Mouse (Mus musculus) heart, embryonic 16.5 days (tissue): ENCODE data around the gene Mfsd2a. TPM values are rescaled to one million over a fixed set of nuclear protein-coding genes. Genes with fewer than 3 reads are reported as not detected.
A peak's percentile ranks its signal among the peaks of the same experiment; 100 is the strongest.

Experiments
- ATAC-seq: fragments of 200-750 bp; cut with Nextera tagmentation; replicated peaks from 2 replicates; pipeline ENCODE4 v1.8.0; 2017; ENCODE audit warnings: moderate number of reproducible peaks; ENCODE audit not compliant: insufficient read depth, low FRiP score; ENCODE audit errors: extremely low read depth
- H3K27ac ChIP-seq: fragments of 300-500 bp; sonication (generic); 2 replicates; pipeline ENCODE4 v1.5.1; 2014; ENCODE audit warnings: mild to moderate bottlenecking, low read length, control low read depth, moderate library complexity
- H3K27me3 ChIP-seq: fragments of 300-500 bp; sonication (generic); 2 replicates; pipeline ENCODE4 v1.6.1; 2014; ENCODE audit warnings: low read length, mixed read lengths; ENCODE audit not compliant: control insufficient read depth, insufficient read depth
- H3K36me3 ChIP-seq: fragments of 300-500 bp; sonication (generic); 2 replicates; pipeline ENCODE4 v1.6.1; 2014; ENCODE audit not compliant: control insufficient read depth, insufficient read depth
- H3K4me1 ChIP-seq: fragments of 300-500 bp; sonication (generic); 2 replicates; pipeline ENCODE4 v1.6.1; 2014; ENCODE audit warnings: low read length, mixed read lengths; ENCODE audit not compliant: control insufficient read depth, insufficient read depth
- H3K4me2 ChIP-seq: fragments of 300-500 bp; sonication (generic); 2 replicates; pipeline ENCODE4 v1.6.1; 2014; ENCODE audit warnings: low read depth, mild to moderate bottlenecking, control low read depth, low read length
- H3K4me3 ChIP-seq: fragments of 300-500 bp; sonication (generic); 2 replicates; pipeline ENCODE4 v1.5.1; 2014; ENCODE audit warnings: mild to moderate bottlenecking, control low read depth, low read length
- H3K9ac ChIP-seq: fragments of 300-500 bp; sonication (generic); 2 replicates; pipeline ENCODE4 v1.6.1; 2014; ENCODE audit warnings: low read length, control low read depth
- H3K9me3 ChIP-seq: fragments of 300-500 bp; sonication (generic); replicated peaks from 2 replicates; pipeline ENCODE4 v1.6.1; 2016; ENCODE audit warnings: low read length; ENCODE audit not compliant: control insufficient read depth
- WGBS: fragments of 180-500 bp; shearing (Covaris S2); extraction: QIAGEN DNeasy Blood & Tissue Kit; methylation state at CpG from one replicate; pipeline ENCODE4 v1.1.7; 2014; 5-methylcytosine and 5-hydroxymethylcytosine counted together
- polyA plus RNA-seq: library from polyadenylated mRNA; unstranded; fragments of >200 nt; fragmentation: Nextera tagmentation; extraction: Ambion mirVana; gene quantifications from 2 replicates; pipeline ENCODE4 v1.2.1, GENCODE M21; 2015

Mfsd2a gene
- polyA plus RNA-seq = 0.55 and 0.80 TPM in 2 replicates

GRCm38 (mm10) chr4:122961100-122961567 lies at the start of gene Mfsd2a:
TSS of gene Mfsd2a (minus strand) at chr4:122961188.
- Histone ChIP-seq H3K4me2 (peak within 1 kb of the TSS; percentile 96), H3K27ac (no peak within 1 kb of the TSS), H3K9me3 (no peaks in the 10 kb centered on the region), H3K27me3 (peaks cover 24% of the 10 kb centered on the region), H3K4me1 (peaks cover 23% of the 10 kb centered on the region), H3K9ac (peak within 1 kb of the TSS; percentile 47), H3K4me3 (peak within 1 kb of the TSS; percentile 59), H3K36me3 (no peaks in the 10 kb centered on the region)
- 2% methylated on average over 27 of the region's 27 CpGs for WGBS
- ATAC-seq = peak; percentile 46

DNA sequence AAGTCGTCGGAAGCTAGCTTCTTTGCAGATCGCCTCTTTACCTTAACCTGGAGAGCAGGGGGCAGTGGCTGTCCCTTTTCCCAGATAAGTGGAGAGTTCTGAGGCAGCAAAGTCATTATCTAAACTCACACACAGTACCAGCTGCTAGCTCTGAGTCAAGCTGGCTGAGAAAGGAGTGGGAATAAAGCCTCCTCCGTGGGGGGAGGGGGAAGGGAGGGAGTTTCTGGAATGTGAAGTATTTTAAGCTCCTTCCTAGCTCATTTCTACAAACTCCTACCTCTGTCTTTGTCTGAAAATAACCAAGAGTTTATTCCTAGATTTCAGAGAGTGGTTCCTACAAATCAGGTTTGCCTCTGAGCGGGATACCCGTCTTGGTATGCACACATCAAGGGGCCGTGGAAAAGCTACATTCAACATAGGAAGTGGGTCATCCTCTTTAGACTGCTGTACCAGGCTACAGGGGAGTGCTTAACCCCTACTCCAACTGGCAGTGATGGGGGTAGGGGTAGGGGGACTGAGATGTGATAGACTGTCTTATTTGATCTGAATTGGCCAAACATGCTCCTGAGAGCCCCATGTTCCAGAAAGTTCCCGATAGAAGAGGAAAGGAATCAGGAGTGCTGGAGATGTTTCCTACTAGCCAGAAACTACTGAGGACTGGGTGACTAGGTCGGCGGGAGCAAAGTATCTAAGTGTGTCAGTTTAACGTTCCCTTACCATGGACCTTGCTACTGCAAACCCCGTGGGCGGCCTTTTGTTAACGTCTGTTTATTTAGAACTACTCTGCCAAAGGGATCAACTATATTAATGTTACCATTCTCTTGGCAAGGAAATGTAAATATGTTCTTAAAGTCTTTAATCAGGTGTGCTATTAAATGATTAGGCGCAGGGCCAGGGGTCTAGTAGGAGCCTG lies 44.3 kb upstream of the Mfsd2a start:
- no peak overlapping the region for H3K9ac ChIP-seq
- peaks cover 7% of the 10 kb centered on the region for H3K4me1 ChIP-seq
- peak overlapping the region; percentile 17; the same call in 1 of the 2 replicates for H3K4me2 ChIP-seq
- H3K36me3 ChIP-seq = no peaks in the 10 kb centered on the region
- 29% methylated on average over 15 of the region's 15 CpGs for WGBS
- H3K9me3 ChIP-seq = no peaks in the 10 kb centered on the region
- no peak overlapping the region for H3K4me3 ChIP-seq
- H3K27me3 ChIP-seq = peaks cover 13% of the 10 kb centered on the region
- H3K27ac ChIP-seq = no peak overlapping the region
- no peak for ATAC-seq

GRCm38 (mm10) chr4:123000617-123001342 lies 39.8 kb upstream of the Mfsd2a start:
- no peaks in the 10 kb centered on the region for H3K9me3 ChIP-seq
- WGBS = 48% methylated on average over 17 of the region's 17 CpGs
- no peak overlapping the region for H3K27ac ChIP-seq
- no peak for ATAC-seq
- no peak overlapping the region for H3K9ac ChIP-seq
- H3K36me3 ChIP-seq = no peaks in the 10 kb centered on the region
- H3K27me3 ChIP-seq = peaks cover 47% of the 10 kb centered on the region
- H3K4me1 ChIP-seq = peaks cover 12% of the 10 kb centered on the region
- H3K4me3 ChIP-seq = no peak overlapping the region
- H3K4me2 ChIP-seq = no peak overlapping the region

- Histone ChIP-seq H3K4me3 (no peak overlapping the region), H3K27me3 (peaks cover 47% of the 10 kb centered on the region), H3K4me1 (peaks cover 10% of the 10 kb centered on the region), H3K9ac (no peak overlapping the region), H3K27ac (no peak overlapping the region), H3K36me3 (no peaks in the 10 kb centered on the region), H3K4me2 (no peak overlapping the region), H3K9me3 (no peaks in the 10 kb centered on the region)
- no peak for ATAC-seq
- 73% methylated on average over 14 of the region's 14 CpGs for WGBS
These were observed 39.1 kb upstream of the Mfsd2a start for GRCm38 (mm10) chr4:123000130-123000529.

DNA sequence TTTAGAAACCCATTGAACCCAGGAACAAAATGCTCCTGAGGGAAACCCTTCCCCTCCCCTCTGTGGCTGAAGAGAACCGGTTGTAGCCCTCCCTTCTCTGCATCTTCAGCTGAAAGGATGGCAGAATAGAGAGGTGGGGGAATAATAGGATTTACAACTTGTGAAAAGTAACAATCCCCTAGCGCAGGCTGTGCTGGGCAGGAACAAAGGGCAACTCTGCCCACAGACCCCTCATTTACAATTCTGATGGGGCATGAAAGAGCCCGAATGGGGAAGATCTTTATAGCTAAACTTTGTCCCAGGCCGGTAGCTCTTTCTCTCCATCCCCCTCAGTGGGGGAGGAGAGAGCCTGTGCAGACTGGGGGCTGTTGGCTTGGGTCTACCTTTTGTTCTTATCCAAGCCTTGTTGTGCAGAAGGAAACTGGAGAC lies 38.3 kb upstream of the Mfsd2a start:
- no peak for ATAC-seq
- Histone ChIP-seq H3K27me3 (peaks cover 51% of the 10 kb centered on the region), H3K9ac (no peak overlapping the region), H3K9me3 (no peaks in the 10 kb centered on the region), H3K4me2 (no peak overlapping the region), H3K4me3 (no peak overlapping the region), H3K36me3 (no peaks in the 10 kb centered on the region), H3K27ac (no peak overlapping the region), H3K4me1 (peaks cover 6% of the 10 kb centered on the region)
- WGBS = 33% methylated on average over 4 of the region's 4 CpGs

GRCm38 (mm10) chr4:122998537-122999262 lies 37.7 kb upstream of the Mfsd2a start:
- no peak for ATAC-seq
- Histone ChIP-seq H3K27ac (no peak overlapping the region), H3K4me2 (no peak overlapping the region), H3K4me3 (no peak overlapping the region), H3K27me3 (peaks cover 53% of the 10 kb centered on the region), H3K4me1 (peaks cover 6% of the 10 kb centered on the region), H3K36me3 (no peaks in the 10 kb centered on the region), H3K9ac (no peak overlapping the region), H3K9me3 (no peaks in the 10 kb centered on the region)
- 36% methylated on average over 12 of the region's 12 CpGs for WGBS

GRCm38 (mm10) chr4:122996618-122997381 lies 35.8 kb upstream of the Mfsd2a start:
- no peak for ATAC-seq
- H3K27ac ChIP-seq = no peak overlapping the region
- peak overlapping the region; percentile 100 for H3K4me2 ChIP-seq
- WGBS = under 1% methylated on average over 47 of the region's 47 CpGs
- peak overlapping the region; percentile 73 for H3K9ac ChIP-seq
- peak overlapping the region; percentile 76 for H3K4me3 ChIP-seq
- no peaks in the 10 kb centered on the region for H3K36me3 ChIP-seq
- peaks cover 51% of the 10 kb centered on the region for H3K27me3 ChIP-seq
- H3K9me3 ChIP-seq = no peaks in the 10 kb centered on the region
- peaks cover 6% of the 10 kb centered on the region for H3K4me1 ChIP-seq

- peak; percentile 35 for ATAC-seq
- under 1% methylated on average over 21 of the region's 32 CpGs for WGBS
- H3K4me1 ChIP-seq = peaks cover 6% of the 10 kb centered on the region
- peak overlapping the region; percentile 73 for H3K9ac ChIP-seq
- H3K4me2 ChIP-seq = peak overlapping the region; percentile 100
- peak overlapping the region; percentile 76 for H3K4me3 ChIP-seq
- H3K9me3 ChIP-seq = no peaks in the 10 kb centered on the region
- H3K27ac ChIP-seq = no peak overlapping the region
- H3K36me3 ChIP-seq = no peaks in the 10 kb centered on the region
- H3K27me3 ChIP-seq = peaks cover 46% of the 10 kb centered on the region
These were observed 35.2 kb upstream of the Mfsd2a start for GRCm38 (mm10) chr4:122996221-122996617.
